ENCODE assay signal across 9 mouse cellular contexts in genomic region chr7:97416906-97417777, GRCm38 (mm10). TPM values are rescaled to one million over a fixed set of nuclear protein-coding genes. Genes with fewer than 3 reads are reported as not detected.
DNase-seq lines count a peak whose midpoint lies in the region; ATAC-seq lines count a peak whose summit lies in the region.
"Had no signal": no experiment of that assay in that cellular context is flagged by ENCODE, and none has a peak within 500 bp of the region (broad histone marks: within the 10 kb centered on the region; RNA-seq: fewer than 3 reads in every experiment).

TSS of gene Thrsp (minus strand) at chr7:97417730.

- H3K27me3 ChIP-seq in hindbrain, embryonic 10.5 days (ENCODE audit: insufficient read depth, poor library complexity, severe bottlenecking), result no peaks in the 10 kb centered on the region
- H3K27me3 ChIP-seq in hindbrain, embryonic 13.5 days, result no peaks in the 10 kb centered on the region
- no peaks in the 10 kb centered on the region for H3K27me3 ChIP-seq in forebrain, embryonic 16.5 days (replicated peaks; ENCODE audit: control insufficient read depth, insufficient read depth, low read length)
- H3K27me3 ChIP-seq: neural tube, embryonic 12.5 days had no signal

- H3K4me2 ChIP-seq in hindbrain, embryonic 13.5 days, result no peak within 1 kb of the TSS
- H3K4me2 ChIP-seq in forebrain, embryonic 16.5 days (ENCODE audit: low read length), result peak within 1 kb of the TSS; percentile 20
- H3K4me2 ChIP-seq: neural tube, embryonic 12.5 days had no signal

- no peak within 1 kb of the TSS for H3K4me3 ChIP-seq in hindbrain, embryonic 10.5 days
- no peak within 1 kb of the TSS for H3K4me3 ChIP-seq in hindbrain, embryonic 13.5 days
- H3K4me3 ChIP-seq in forebrain, embryonic 16.5 days (replicated peaks; ENCODE audit: low read length), result no peak within 1 kb of the TSS
- H3K4me3 ChIP-seq: neural tube, embryonic 12.5 days had no signal

- H3K36me3 ChIP-seq in hindbrain, embryonic 10.5 days, result peaks cover 10% of the 10 kb centered on the region
- peaks cover 9% of the 10 kb centered on the region for H3K36me3 ChIP-seq in hindbrain, embryonic 13.5 days
- H3K36me3 ChIP-seq in forebrain, embryonic 16.5 days (ENCODE audit: control insufficient read depth, insufficient read depth), result no peaks in the 10 kb centered on the region
- H3K36me3 ChIP-seq: neural tube, embryonic 12.5 days had no signal

- H3K9ac ChIP-seq in hindbrain, embryonic 13.5 days, result no peak within 1 kb of the TSS
- H3K9ac ChIP-seq in forebrain, embryonic 16.5 days (replicated peaks; ENCODE audit: low read depth, low read length), result no peak within 1 kb of the TSS
- H3K9ac ChIP-seq: neural tube, embryonic 12.5 days had no signal

- peaks cover 10% of the 10 kb centered on the region for H3K4me1 ChIP-seq in hindbrain, embryonic 10.5 days (replicated peaks)
- H3K4me1 ChIP-seq in hindbrain, embryonic 13.5 days (replicated peaks), result peaks cover 15% of the 10 kb centered on the region
- peaks cover 8% of the 10 kb centered on the region for H3K4me1 ChIP-seq in forebrain, embryonic 16.5 days (replicated peaks; ENCODE audit: control insufficient read depth, insufficient read depth, low read length)
- H3K4me1 ChIP-seq: neural tube, embryonic 12.5 days had no signal

- intact Hi-C loops in heart, postnatal 14 days (cut with DNase I), result no loop called here

- no peak for DNase-seq in hindbrain, embryonic 10.5 days (ENCODE audit: low spot score)
- peak; percentile 87 for DNase-seq in adrenal gland, adult 2 months
- DNase-seq in heart, postnatal 14 days, result peak; percentile 73 to 80
- peak; percentile 63 for DNase-seq in left cerebral cortex, adult 11 months (ENCODE audit: low spot score)
- peak; percentile 64 to 70 for DNase-seq in right cerebral cortex, adult 2 months (ENCODE audit: low spot score in 2 of 2)

- peak within 1 kb of the TSS; percentile 50; the same call in 1 of the 2 replicates for H3K27ac ChIP-seq in hindbrain, embryonic 10.5 days
- no peak within 1 kb of the TSS for H3K27ac ChIP-seq in hindbrain, embryonic 13.5 days
- no peak within 1 kb of the TSS for H3K27ac ChIP-seq in forebrain, embryonic 16.5 days (ENCODE audit: low read length)
- H3K27ac ChIP-seq: neural tube, embryonic 12.5 days had no signal

- no peak for ATAC-seq in hindbrain, embryonic 13.5 days (ENCODE audit: low FRiP score)
- peak; percentile 73 for ATAC-seq in forebrain, embryonic 16.5 days
- no peak for ATAC-seq in erythroblast, adult 5-6 weeks (replicated peaks; ENCODE audit: low FRiP score, poor library complexity, severe bottlenecking)

- no peaks in the 10 kb centered on the region for H3K9me3 ChIP-seq in hindbrain, embryonic 10.5 days
- H3K9me3 ChIP-seq in hindbrain, embryonic 13.5 days, result no peaks in the 10 kb centered on the region
- H3K9me3 ChIP-seq in forebrain, embryonic 16.5 days (ENCODE audit: control insufficient read depth, low read length), result no peaks in the 10 kb centered on the region
- H3K9me3 ChIP-seq: neural tube, embryonic 12.5 days had no signal

- WGBS in hindbrain, embryonic 10.5 days, result 81% methylated on average over 25 of the region's 25 CpGs
- 78% methylated on average over 25 of the region's 25 CpGs for WGBS in hindbrain, embryonic 13.5 days
- 71% methylated on average over 25 of the region's 25 CpGs for WGBS in forebrain, embryonic 16.5 days

RNA-seq across cellular contexts. Expression of gene Thrsp, which starts in this region (rescaled TPM):
- 0.37 and 0.43 TPM in 2 replicates for polyA plus RNA-seq in hindbrain, embryonic 10.5 days (2016; fragmentation: Nextera tagmentation; extraction: Ambion mirVana)
- 1.8 and 2.6 TPM in 2 replicates for polyA plus RNA-seq in hindbrain, embryonic 13.5 days (2015; fragmentation: Nextera tagmentation; extraction: Ambion mirVana)
- total RNA-seq in adrenal gland, adult 2 months (2021), result 1,000 to 10,000 TPM in 1 of 2 experiments, 100 to 1,000 TPM in 1; 552 to 1,139 TPM
- polyA plus RNA-seq in adrenal gland, adult 2 months (2012; rRNA removed), result 258 and 373 TPM in 2 replicates
- polyA plus RNA-seq in forebrain, embryonic 16.5 days (2015; fragmentation: Nextera tagmentation; extraction: Ambion mirVana), result 4.6 and 5.3 TPM in 2 replicates
- 10 to 100 TPM; 27.7 to 34.9 TPM for total RNA-seq in heart, postnatal 14 days (2021)
- not detected in 2 replicates for total RNA-seq in erythroblast, adult 5-6 weeks (2015; ENCODE audit: low replicate concordance)
- not detected in 2 replicates for total RNA-seq in erythroblast, adult 5-6 weeks (2017; ENCODE audit: low replicate concordance)

Comparison
In these comparisons a context has a peak if more than half of its experiments do, and no peak if none do; other contexts are left out.
1. RNA of gene Thrsp (total RNA-seq): 552 to 1,139 TPM in adrenal gland, adult 2 months and 27.7 to 34.9 TPM in heart, postnatal 14 days; not detected in erythroblast, adult 5-6 weeks; every median in the first group is over 10 times any median in the second.
2. RNA of gene Thrsp (total RNA-seq): 552 to 1,139 TPM in adrenal gland, adult 2 months; 27.7 to 34.9 TPM in heart, postnatal 14 days; every median in the first group is over 10 times any median in the second.
3. RNA of gene Thrsp (polyA plus RNA-seq): 258 to 373 TPM in adrenal gland, adult 2 months; 4.6 to 5.3 TPM in forebrain, embryonic 16.5 days, 1.8 to 2.6 TPM in hindbrain, embryonic 13.5 days and 0.37 to 0.43 TPM in hindbrain, embryonic 10.5 days; every median in the first group is over 10 times any median in the second.